Mouse (Mus musculus) spleen, adult 2 months (tissue): ENCODE results near the gene Gm3250. TPM values are rescaled to one million over a fixed set of nuclear protein-coding genes. Genes with fewer than 3 reads are reported as not detected.
"Not testable (repeated sequence)": the region's sequence is repeated elsewhere in the genome, so short reads cannot be mapped to it uniquely, and the experiment has no call there.

Source experiments
- DNase-seq, 2 experiments: peaks; one replicate each; pipeline versions ENCODE4 v3.0.0 to v3.0.0-alpha.2; 2012 to 2021; ENCODE audit warnings: low spot score in 2 of 2, low read depth in 1 of 2
- H3K27ac ChIP-seq: fragments of 200-500 bp; 2 replicates; pipeline ENCODE4 v1.5.1; 2012; ENCODE audit warnings: low read length, inconsistent platforms; ENCODE audit not compliant: insufficient read depth
- H3K27me3 ChIP-seq: fragments of 200-500 bp; 2 replicates; pipeline ENCODE4 v1.6.1; 2012; ENCODE audit warnings: mild to moderate bottlenecking, moderate library complexity, low read length, inconsistent platforms; ENCODE audit not compliant: control insufficient read depth, insufficient read depth
- H3K36me3 ChIP-seq: fragments of 200-500 bp; 2 replicates; pipeline ENCODE4 v1.6.1; 2012; ENCODE audit warnings: mild to moderate bottlenecking, low read length, inconsistent platforms; ENCODE audit not compliant: control insufficient read depth, insufficient read depth
- H3K4me1 ChIP-seq: fragments of 200-500 bp; 2 replicates; pipeline ENCODE4 v1.6.1; 2011; ENCODE audit warnings: inconsistent platforms; ENCODE audit not compliant: control insufficient read depth, insufficient read depth, insufficient read length
- H3K4me3 ChIP-seq: fragments of 200-500 bp; 2 replicates; pipeline ENCODE4 v1.5.1; 2011; ENCODE audit warnings: mild to moderate bottlenecking, inconsistent platforms; ENCODE audit not compliant: insufficient read depth, insufficient read length; ENCODE audit errors: extremely low read depth
- CTCF ChIP-seq: fragments of 200-500 bp; IDR thresholded peaks from 2 replicates; pipeline ENCODE4 v1.5.1; 2011; ENCODE audit warnings: mild to moderate bottlenecking, inconsistent platforms; ENCODE audit not compliant: insufficient read depth, insufficient read length, insufficient replicate concordance; ENCODE audit errors: extremely low read depth
- POLR2A ChIP-seq: fragments of 200-500 bp; IDR thresholded peaks from 2 replicates; pipeline ENCODE4 v1.6.1; 2011; ENCODE audit warnings: low read depth, low read length, inconsistent platforms
- WGBS: fragments of 180-500 bp; shearing (Covaris S2); methylation state at CpG from one replicate; pipeline ENCODE4 v1.1.7; 2018; 5-methylcytosine and 5-hydroxymethylcytosine counted together
- polyA plus RNA-seq: library from polyadenylated mRNA; depleted of rRNA; stranded (reverse); fragments of >200 nt; gene quantifications from 2 replicates; pipeline ENCODE4 v1.2.3, GENCODE M21; 2012

Gm3250 gene
- polyA plus RNA-seq, 1 experiment = not detected

- not testable (repeated sequence) for H3K4me1 ChIP-seq, H3K27ac ChIP-seq, H3K36me3 ChIP-seq, H3K4me3 ChIP-seq, H3K27me3 ChIP-seq, DNase-seq
- WGBS = 80% methylated on average over 1 of the region's 1 CpGs
Observed at GRCm38 (mm10) chr10:77771225-77771624, 11.1 kb downstream of the Gm3250 start, which contains the start of gene Gm3238. Gm3238 (minus strand) TSS chr10:77771325.

GRCm38 (mm10) chr10:77769727-77770126 is 12.6 kb downstream of the Gm3250 start:
- 83% methylated on average over 1 of the region's 1 CpGs for WGBS
- Histone ChIP-seq H3K27me3 (no peaks in the 10 kb centered on the region), H3K4me3 (no peak overlapping the region), H3K27ac (no peak overlapping the region), H3K4me1 (no peaks in the 10 kb centered on the region), H3K36me3 (no peaks in the 10 kb centered on the region)
- no peak for TF ChIP-seq CTCF
- no peak for TF ChIP-seq POLR2A
- no peak for DNase-seq

GRCm38 (mm10) chr10:77759582-77759981 is 22.8 kb downstream of the Gm3250 start, which contains the start of gene Gm3233:
Gm3233 (minus strand) TSS chr10:77759682.
- not testable (repeated sequence) for DNase-seq, H3K36me3 ChIP-seq, H3K4me3 ChIP-seq, H3K27ac ChIP-seq, H3K4me1 ChIP-seq, H3K27me3 ChIP-seq
- no CpG with 5 or more reads among the region's 1 CpGs for WGBS

DNA sequence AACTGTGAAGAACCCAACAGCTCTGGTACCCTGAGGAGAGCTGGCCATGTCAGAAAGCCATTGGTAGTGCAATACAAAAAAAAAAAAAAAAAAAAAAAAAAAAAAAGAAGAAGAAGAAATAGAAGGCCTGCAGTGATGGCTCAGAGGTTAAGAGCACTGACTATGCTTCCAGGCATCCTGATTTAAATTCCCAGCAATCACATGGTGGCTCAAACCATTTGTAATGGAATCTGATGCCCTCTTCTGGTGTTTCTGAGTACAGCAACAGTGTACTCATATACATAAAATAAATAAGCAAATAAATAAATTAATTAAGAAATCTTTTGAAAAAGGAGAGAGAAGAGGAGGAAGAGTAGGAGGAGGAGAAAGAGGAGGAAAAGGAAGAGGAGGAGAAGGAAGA is 28.9 kb downstream of the Gm3250 start:
- Histone ChIP-seq H3K36me3 (no peaks in the 10 kb centered on the region), H3K27me3 (no peaks in the 10 kb centered on the region), H3K27ac (no peak overlapping the region), H3K4me3 (no peak overlapping the region), H3K4me1 (no peaks in the 10 kb centered on the region)
- TF ChIP-seq POLR2A (no peak), CTCF (no peak)
- DNase-seq = no peak

DNA sequence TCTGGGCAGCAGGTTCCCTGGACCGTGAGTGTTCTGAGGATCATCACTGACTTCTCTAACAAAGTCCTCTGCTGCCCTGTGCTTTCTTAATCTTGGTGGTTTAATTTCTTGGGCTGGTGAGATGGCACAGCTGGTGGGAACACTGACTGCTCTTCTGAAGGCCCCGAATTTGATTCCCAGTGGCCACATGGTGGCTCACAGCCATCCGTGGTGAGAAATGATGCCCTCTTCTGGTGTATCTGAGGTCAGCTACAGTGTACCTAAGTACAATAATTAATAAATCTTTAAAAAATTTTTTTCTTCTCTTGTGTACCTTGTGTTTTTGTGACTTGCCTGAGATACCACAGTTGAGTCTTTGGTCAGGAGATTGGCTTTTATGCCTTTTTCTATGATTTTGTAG is 30.0 kb downstream of the Gm3250 start:
- H3K27me3 ChIP-seq, DNase-seq, H3K4me3 ChIP-seq, H3K36me3 ChIP-seq, H3K4me1 ChIP-seq, H3K27ac ChIP-seq: not testable (repeated sequence)
- 49% methylated on average over 3 of the region's 3 CpGs for WGBS

- H3K4me3 ChIP-seq, H3K27me3 ChIP-seq, H3K36me3 ChIP-seq, H3K4me1 ChIP-seq, DNase-seq, H3K27ac ChIP-seq: not testable (repeated sequence)
- 73% methylated on average over 1 of the region's 1 CpGs for WGBS
Observed at GRCm38 (mm10) chr10:77751254-77751653, 31.1 kb downstream of the Gm3250 start, which contains the start of gene Gm9736. Gm9736 (minus strand) TSS chr10:77751354.

DNA sequence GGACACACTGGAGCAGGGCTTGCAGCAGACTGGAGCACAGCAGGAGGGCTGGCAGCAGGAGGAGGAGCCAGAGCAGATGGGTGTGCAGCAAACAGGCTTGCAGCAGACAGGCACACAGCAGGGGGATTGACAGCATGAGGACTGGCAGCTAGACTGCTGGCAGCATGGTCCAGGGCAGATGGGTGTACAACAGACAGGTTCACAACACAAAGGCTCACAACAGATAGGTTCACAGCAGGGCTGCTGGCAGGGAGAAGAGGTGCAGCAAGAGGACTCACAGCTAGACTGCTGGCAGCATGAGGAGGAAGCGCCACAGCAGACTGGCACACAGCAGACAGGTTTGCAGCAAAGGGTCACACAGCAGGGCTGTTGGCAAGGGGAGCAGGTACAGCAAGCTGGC is 31.7 kb downstream of the Gm3250 start:
- H3K27me3 ChIP-seq, H3K27ac ChIP-seq, H3K36me3 ChIP-seq, H3K4me1 ChIP-seq, H3K4me3 ChIP-seq, DNase-seq: not testable (repeated sequence)
- WGBS = 80% methylated on average over 1 of the region's 1 CpGs

GRCm38 (mm10) chr10:77741924-77742688 is 40.2 kb downstream of the Gm3250 start, which contains the start of gene Gm18596:
Gm18596 (minus strand) TSS chr10:77742638.
- not testable (repeated sequence) for H3K27ac ChIP-seq, H3K27me3 ChIP-seq, DNase-seq, H3K36me3 ChIP-seq, H3K4me3 ChIP-seq, H3K4me1 ChIP-seq
- WGBS = 65% methylated on average over 5 of the region's 5 CpGs
